ENCODE assay signal across 28 mouse cellular contexts in the genomic region with DNA sequence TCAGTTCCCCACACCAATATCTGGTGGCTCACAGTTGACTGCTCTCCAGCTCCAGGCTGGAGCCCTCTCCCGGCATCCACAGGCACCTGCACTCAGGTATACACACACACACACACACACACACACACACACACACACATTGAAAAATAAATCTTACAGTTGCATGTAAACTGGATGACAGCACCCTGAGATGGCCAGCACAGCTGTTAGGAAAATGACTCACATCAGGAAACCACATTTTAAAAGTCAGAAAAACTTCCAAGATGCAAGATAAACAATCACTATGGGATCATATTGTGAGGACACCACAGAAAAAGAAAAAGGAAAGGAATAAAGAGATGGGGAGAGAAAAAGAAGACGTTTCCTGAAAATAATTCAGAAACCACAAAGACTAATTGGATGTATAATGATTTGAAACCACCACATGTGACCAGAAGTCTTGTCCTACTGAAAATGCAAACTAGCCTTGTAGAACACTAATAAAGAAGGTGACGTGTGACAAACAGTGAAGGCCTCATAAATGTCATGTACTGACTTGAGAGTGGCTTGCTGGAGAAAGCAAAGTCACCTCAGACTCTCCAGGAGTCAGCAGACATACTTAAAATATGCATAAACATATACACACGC. TPM values are rescaled to one million over a fixed set of nuclear protein-coding genes. Genes with fewer than 3 reads are reported as not detected.
DNase-seq lines count a peak whose midpoint lies in the region; ATAC-seq and TF ChIP-seq lines count a peak whose summit lies in the region.
"Had no signal": no experiment of that assay in that cellular context is flagged by ENCODE, and none has a peak within 500 bp of the region (broad histone marks: within the 10 kb centered on the region; RNA-seq: fewer than 3 reads in every experiment).

No protein-coding gene starts in this region.

- no peak overlapping the region for H3ac ChIP-seq in C2C12 (ENCODE audit: control insufficient read depth, insufficient read length, low read depth)

- no peaks in the 10 kb centered on the region for H3K27me3 ChIP-seq in hindbrain, embryonic 10.5 days (ENCODE audit: insufficient read depth, poor library complexity, severe bottlenecking)
- no peaks in the 10 kb centered on the region for H3K27me3 ChIP-seq in hindbrain, embryonic 11.5 days (ENCODE audit: control insufficient read depth, insufficient read depth, low read length)
- H3K27me3 ChIP-seq in C2C12 (ENCODE audit: control insufficient read depth, insufficient read depth, insufficient read length), result no peaks in the 10 kb centered on the region
- H3K27me3 ChIP-seq: embryonic facial prominence, embryonic 13.5 days; forebrain, embryonic 12.5 days; forebrain, embryonic 15.5 days; heart, embryonic 12.5 days; heart, embryonic 15.5 days; hindbrain, embryonic 12.5 days; hindbrain, embryonic 15.5 days; intestine, embryonic 15.5 days had no signal

- peak; percentile 1 for DNase-seq in hindbrain, embryonic 10.5 days (ENCODE audit: low spot score)
- DNase-seq in hindbrain, embryonic 11.5 days (ENCODE audit: low spot score), result no peak
- DNase-seq in layer of hippocampus, adult 2 months (ENCODE audit: low spot score in 2 of 2), result no peak
- DNase-seq: adrenal gland, adult 2 months; adrenal gland, postnatal 14 days; cerebellum, adult 11 months; cerebellum, adult 2 months; cerebellum, postnatal 10 days; cerebellum, postnatal 36 days; embryo, embryonic 11 days; gastrocnemius, postnatal 25 days; heart, adult 18-20 months; heart, postnatal 10 days; heart, postnatal 36 days; kidney, adult 18-20 months had no signal

- H3K9me3 ChIP-seq in hindbrain, embryonic 10.5 days, result no peaks in the 10 kb centered on the region
- H3K9me3 ChIP-seq in hindbrain, embryonic 11.5 days (ENCODE audit: control insufficient read depth, low read length), result no peaks in the 10 kb centered on the region
- H3K9me3 ChIP-seq: embryonic facial prominence, embryonic 10.5 days; embryonic facial prominence, embryonic 13.5 days; forebrain, embryonic 12.5 days; forebrain, embryonic 15.5 days; G1E; heart, embryonic 12.5 days; heart, embryonic 15.5 days; hindbrain, embryonic 12.5 days; hindbrain, embryonic 15.5 days; intestine, embryonic 15.5 days had no signal

- H3K4me3 ChIP-seq in hindbrain, embryonic 10.5 days, result no peak overlapping the region
- H3K4me3 ChIP-seq in hindbrain, embryonic 11.5 days (ENCODE audit: low read depth, low read length), result no peak overlapping the region
- no peak overlapping the region for H3K4me3 ChIP-seq in C2C12 (ENCODE audit: insufficient read depth, poor library complexity, severe bottlenecking)
- no peak overlapping the region for H3K4me3 ChIP-seq in embryonic fibroblast, embryonic 13.5 days (ENCODE audit: insufficient read depth, low read length)
- H3K4me3 ChIP-seq in layer of hippocampus, adult 2 months, result no peak overlapping the region
- H3K4me3 ChIP-seq: embryonic facial prominence, embryonic 10.5 days; embryonic facial prominence, embryonic 13.5 days; forebrain, embryonic 12.5 days; forebrain, embryonic 15.5 days; heart, embryonic 12.5 days; heart, embryonic 15.5 days; hindbrain, embryonic 12.5 days; hindbrain, embryonic 15.5 days; intestine, embryonic 15.5 days had no signal

- TF ChIP-seq CTCF in C2C12 (IDR thresholded peaks at IDR 0.05; ENCODE audit: control insufficient read depth, insufficient read depth, insufficient read length), result no peak
- no peak for TF ChIP-seq CTCF in embryonic fibroblast, embryonic 13.5 days (IDR thresholded peaks at IDR 0.05; ENCODE audit: borderline replicate concordance, insufficient read depth, low read length)
- TF ChIP-seq CTCF in layer of hippocampus, adult 2 months (conservative IDR thresholded peaks at IDR 0.05), result no peak

- ATAC-seq in hindbrain, embryonic 11.5 days (ENCODE audit: low FRiP score), result no peak
- ATAC-seq in erythroblast, adult 5-6 weeks (replicated peaks; ENCODE audit: low FRiP score, poor library complexity, severe bottlenecking), result no peak
- ATAC-seq: forebrain, embryonic 15.5 days; intestine, embryonic 15.5 days had no signal

- no peaks in the 10 kb centered on the region for H3K36me3 ChIP-seq in hindbrain, embryonic 10.5 days
- H3K36me3 ChIP-seq in hindbrain, embryonic 11.5 days (ENCODE audit: control insufficient read depth, insufficient read depth, low read length), result no peaks in the 10 kb centered on the region
- no peaks in the 10 kb centered on the region for H3K36me3 ChIP-seq in C2C12 (ENCODE audit: control insufficient read depth, insufficient read depth)
- H3K36me3 ChIP-seq: embryonic facial prominence, embryonic 10.5 days; embryonic facial prominence, embryonic 13.5 days; forebrain, embryonic 12.5 days; forebrain, embryonic 15.5 days; G1E; heart, embryonic 12.5 days; heart, embryonic 15.5 days; hindbrain, embryonic 12.5 days; hindbrain, embryonic 15.5 days; intestine, embryonic 15.5 days had no signal

- no peaks in the 10 kb centered on the region for H3K79me2 ChIP-seq in C2C12 (ENCODE audit: control insufficient read depth, insufficient read depth)

- H3K4me1 ChIP-seq in hindbrain, embryonic 10.5 days (replicated peaks), result no peaks in the 10 kb centered on the region
- H3K4me1 ChIP-seq in hindbrain, embryonic 11.5 days (replicated peaks; ENCODE audit: control insufficient read depth, insufficient read depth, low read length), result no peaks in the 10 kb centered on the region
- H3K4me1 ChIP-seq in embryonic fibroblast, embryonic 13.5 days (ENCODE audit: control insufficient read depth, insufficient read depth, low read length), result peaks cover 2% of the 10 kb centered on the region; the same call in 1 of the 2 replicates
- H3K4me1 ChIP-seq: forebrain, embryonic 12.5 days; forebrain, embryonic 15.5 days; hindbrain, embryonic 12.5 days; hindbrain, embryonic 15.5 days; intestine, embryonic 15.5 days had no signal

- no peak overlapping the region for H3K4me2 ChIP-seq in hindbrain, embryonic 11.5 days (replicated peaks; ENCODE audit: low read depth, low read length)
- H3K4me2 ChIP-seq: embryonic facial prominence, embryonic 13.5 days; forebrain, embryonic 12.5 days; forebrain, embryonic 15.5 days; heart, embryonic 12.5 days; heart, embryonic 15.5 days; hindbrain, embryonic 12.5 days; hindbrain, embryonic 15.5 days; intestine, embryonic 15.5 days had no signal

- H3K79me3 ChIP-seq in C2C12 (ENCODE audit: low read depth), result no peaks in the 10 kb centered on the region

- WGBS in hindbrain, embryonic 10.5 days, result 85% methylated on average over 4 of the region's 4 CpGs
- WGBS in hindbrain, embryonic 11.5 days, result 82% methylated on average over 4 of the region's 4 CpGs

- H3K27ac ChIP-seq in hindbrain, embryonic 10.5 days, result no peak overlapping the region
- no peak overlapping the region for H3K27ac ChIP-seq in hindbrain, embryonic 11.5 days (ENCODE audit: low read depth, low read length)
- H3K27ac ChIP-seq in embryonic fibroblast, embryonic 13.5 days (ENCODE audit: insufficient read depth, low read length), result peak overlapping the region; percentile 47; the same call in 1 of the 2 replicates
- no peak overlapping the region for H3K27ac ChIP-seq in layer of hippocampus, adult 2 months
- H3K27ac ChIP-seq: embryonic facial prominence, embryonic 10.5 days; embryonic facial prominence, embryonic 13.5 days; forebrain, embryonic 12.5 days; forebrain, embryonic 15.5 days; heart, embryonic 15.5 days; hindbrain, embryonic 12.5 days; hindbrain, embryonic 15.5 days; intestine, embryonic 15.5 days had no signal

- H3K9ac ChIP-seq in hindbrain, embryonic 11.5 days (ENCODE audit: low read depth, low read length), result no peak overlapping the region
- H3K9ac ChIP-seq: embryonic facial prominence, embryonic 13.5 days; forebrain, embryonic 12.5 days; forebrain, embryonic 15.5 days; heart, embryonic 12.5 days; heart, embryonic 15.5 days; hindbrain, embryonic 12.5 days; hindbrain, embryonic 15.5 days; intestine, embryonic 15.5 days had no signal

- no peak for TF ChIP-seq POLR2A in embryonic fibroblast, embryonic 13.5 days (IDR thresholded peaks at IDR 0.05; ENCODE audit: low read depth, low read length)

TF ChIP-seq in C2C12, 6 proteins besides CTCF, POLR2A, EP300 and RAD21:
- TF ChIP-seq MYOD1 (IDR thresholded peaks at IDR 0.05; ENCODE audit: control insufficient read depth, insufficient read length, low read depth), result peak; percentile 95
- TF ChIP-seq MYOG (IDR thresholded peaks at IDR 0.05; ENCODE audit: control insufficient read depth, extremely low read depth, insufficient read length), result no peak
- TF ChIP-seq CEBPB (IDR thresholded peaks at IDR 0.05; ENCODE audit: low read depth), result no peak
- TF ChIP-seq MAX (IDR thresholded peaks at IDR 0.05), result peak; percentile 18
- peak; percentile 70 for TF ChIP-seq USF1 (IDR thresholded peaks at IDR 0.05; ENCODE audit: low read depth)
- peak; percentile 87 for TF ChIP-seq FOSL1 (IDR thresholded peaks at IDR 0.05; ENCODE audit: insufficient read depth, low read length, poor library complexity, severe bottlenecking)
TF ChIP-seq in C2C12: peak in this region for 4.

RNA-seq across cellular contexts. Expression of a gene that starts 7.1 kb away (rescaled TPM):
- polyA plus RNA-seq in hindbrain, embryonic 10.5 days (2016; fragmentation: Nextera tagmentation; extraction: Ambion mirVana), result 7.4 and 9.4 TPM in 2 replicates
- polyA plus RNA-seq in hindbrain, embryonic 11.5 days (2014; fragmentation: Nextera tagmentation; extraction: Ambion mirVana), result 9.1 and 11.0 TPM in 2 replicates
- polyA plus RNA-seq in C2C12 (2012; fragmentation: generic; extraction: Trizol), result 19.5 TPM
- polyA plus RNA-seq in embryonic fibroblast, embryonic 13.5 days (2011; ENCODE audit: insufficient read length, low read depth, missing spikeins), result 103 and 118 TPM in 2 replicates
- 27.0 and 37.1 TPM in 2 replicates for total RNA-seq in erythroblast, adult 5-6 weeks (2015; ENCODE audit: low replicate concordance)
- 18.7 and 24.3 TPM in 2 replicates for total RNA-seq in erythroblast, adult 5-6 weeks (2017; ENCODE audit: low replicate concordance)
- total RNA-seq in layer of hippocampus, adult 2 months (2021), result 10 to 100 TPM in 1 of 2 experiments, 1 to 10 TPM in 1; 9.0 to 13.9 TPM
